Mouse (Mus musculus): ENCODE results near the gene Susd5.
"Not testable (repeated sequence)": the region's sequence is repeated elsewhere in the genome, so short reads cannot be mapped to it uniquely, and the experiment has no call there.

Gene Susd5

DNA sequence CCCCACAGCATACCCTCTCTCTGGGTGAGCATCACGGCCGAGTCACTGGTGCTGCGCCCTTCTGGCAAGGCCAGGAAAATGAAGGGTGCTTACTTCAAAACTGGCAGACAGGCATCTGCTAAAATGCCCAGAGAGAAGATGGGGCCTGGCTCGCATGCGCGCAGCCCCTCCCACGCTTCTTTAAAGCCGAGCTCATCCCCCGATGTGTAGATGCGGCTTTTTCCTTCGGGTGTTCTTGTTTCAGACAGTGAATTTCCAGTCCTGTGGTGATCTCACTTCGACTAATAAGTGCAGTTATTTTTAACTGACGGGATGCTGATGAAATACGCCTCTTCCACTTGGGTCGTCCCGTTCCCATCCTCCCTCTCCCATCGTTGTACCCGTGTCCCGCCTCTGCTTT lies 16.7 kb downstream of the Susd5 start:
- no peak for DNase-seq

DNA sequence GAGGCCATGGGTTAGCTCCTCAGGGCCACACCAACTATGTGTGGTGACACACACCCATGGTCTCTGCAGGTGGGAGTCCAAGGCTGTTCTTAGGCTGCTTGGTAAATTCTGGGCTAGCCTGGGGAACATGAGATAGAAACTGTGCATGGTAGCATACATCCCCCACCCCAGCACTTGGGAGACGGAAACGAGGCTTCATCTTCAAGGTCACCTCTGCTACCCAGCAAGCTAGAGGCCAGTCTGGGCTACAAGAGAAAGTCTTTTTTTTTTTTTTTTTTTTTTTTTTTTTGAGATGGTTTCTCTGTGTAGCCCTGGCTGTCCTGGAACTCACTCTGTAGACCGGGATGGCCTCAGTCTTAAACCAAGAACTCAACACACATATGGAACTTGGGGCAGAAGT lies 29.5 kb downstream of the Susd5 start:
- DNase-seq = no peak

DNA sequence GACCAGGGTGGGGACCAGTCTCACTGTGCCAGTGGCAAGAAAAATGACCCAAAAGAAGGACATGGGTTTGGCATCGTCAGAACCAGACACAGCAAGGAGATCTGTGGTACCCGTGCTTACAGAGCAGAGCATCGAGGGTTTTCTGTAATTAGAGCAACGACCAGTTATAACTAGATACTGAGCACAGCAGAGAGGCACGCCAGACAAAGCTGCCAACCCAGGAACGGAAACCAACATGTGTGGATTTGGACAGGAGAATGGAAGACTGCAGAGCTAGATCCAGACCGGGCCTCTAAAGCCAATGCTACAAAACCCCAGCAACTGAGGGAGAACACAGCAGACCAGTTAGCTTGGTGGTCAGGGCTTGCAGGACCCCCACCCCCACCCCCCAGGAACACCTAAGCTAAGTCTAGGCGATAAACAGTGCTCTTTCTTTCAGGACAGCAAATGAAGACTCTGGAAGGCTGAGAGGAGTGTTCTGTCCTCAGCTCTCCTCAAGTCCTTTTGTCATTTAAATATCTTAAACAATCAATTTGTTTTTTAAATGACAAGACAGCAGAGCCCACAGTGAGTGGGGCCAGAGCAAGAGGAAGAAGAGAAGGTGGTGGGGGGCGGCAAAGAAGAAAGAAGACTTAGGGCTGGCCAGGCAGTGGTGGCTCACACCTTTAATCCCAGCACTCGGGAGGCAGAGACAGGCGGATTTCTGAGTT lies 30.3 kb downstream of the Susd5 start:
- no peak for DNase-seq

DNA sequence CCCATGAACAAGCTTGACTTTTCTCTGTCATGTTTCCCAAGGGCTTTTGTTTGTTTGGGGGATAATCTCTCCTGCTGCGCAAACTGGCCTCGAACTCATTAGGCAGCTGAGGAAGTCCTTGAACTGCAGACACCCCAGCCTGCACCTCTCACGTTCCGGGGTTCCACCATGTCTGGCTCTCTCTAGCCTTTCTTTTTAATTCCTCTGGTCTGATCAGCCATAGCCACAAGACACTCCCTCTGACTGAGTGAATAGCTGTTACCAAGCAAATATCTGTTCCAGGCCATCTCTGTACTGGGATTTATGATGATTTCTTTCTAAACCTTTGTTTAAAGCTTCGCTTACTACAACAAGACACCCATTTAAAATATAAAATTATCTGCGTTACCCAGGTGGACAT lies 31.9 kb downstream of the Susd5 start:
- DNase-seq = not testable (repeated sequence)

DNA sequence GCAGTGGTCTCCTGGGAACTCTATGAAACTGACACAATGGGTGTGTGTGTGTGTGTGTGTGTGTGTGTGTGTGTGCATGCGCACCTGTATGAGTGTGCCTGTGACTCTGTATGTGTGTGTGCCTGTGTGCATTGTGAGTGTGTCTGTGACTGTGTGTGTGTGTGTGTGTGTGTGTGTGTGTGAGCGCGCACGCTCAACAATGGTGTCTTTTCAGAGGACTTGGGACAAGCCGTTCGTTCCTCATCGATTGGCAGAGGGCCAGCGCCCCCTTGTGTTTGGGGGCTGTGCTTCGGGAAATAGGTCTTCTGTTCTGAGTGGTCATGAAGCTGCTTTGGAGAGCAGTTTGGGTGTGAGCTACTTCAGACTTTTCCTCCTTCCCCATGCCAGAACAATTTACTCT lies 35.2 kb downstream of the Susd5 start:
- DNase-seq = not testable (repeated sequence)

DNA sequence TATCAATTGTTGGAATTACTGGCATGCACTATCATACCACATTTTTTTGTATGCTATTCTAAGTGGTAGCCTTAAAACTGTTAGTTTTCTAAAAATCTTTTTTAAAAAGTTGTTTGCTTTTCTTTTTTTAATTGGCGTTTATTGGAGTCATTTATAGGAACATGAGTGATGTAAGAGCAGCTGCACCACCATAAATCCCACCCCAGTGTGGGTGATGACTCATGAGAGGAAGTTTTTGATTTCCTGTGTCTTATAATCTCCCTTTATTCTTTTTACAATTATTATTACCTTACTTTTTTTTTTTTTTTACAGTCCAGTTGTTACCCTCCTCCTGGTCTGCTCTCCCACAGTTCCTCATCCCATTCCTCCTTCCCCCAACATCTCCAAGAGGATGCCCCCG lies 37.9 kb downstream of the Susd5 start:
- no peak for DNase-seq

DNA sequence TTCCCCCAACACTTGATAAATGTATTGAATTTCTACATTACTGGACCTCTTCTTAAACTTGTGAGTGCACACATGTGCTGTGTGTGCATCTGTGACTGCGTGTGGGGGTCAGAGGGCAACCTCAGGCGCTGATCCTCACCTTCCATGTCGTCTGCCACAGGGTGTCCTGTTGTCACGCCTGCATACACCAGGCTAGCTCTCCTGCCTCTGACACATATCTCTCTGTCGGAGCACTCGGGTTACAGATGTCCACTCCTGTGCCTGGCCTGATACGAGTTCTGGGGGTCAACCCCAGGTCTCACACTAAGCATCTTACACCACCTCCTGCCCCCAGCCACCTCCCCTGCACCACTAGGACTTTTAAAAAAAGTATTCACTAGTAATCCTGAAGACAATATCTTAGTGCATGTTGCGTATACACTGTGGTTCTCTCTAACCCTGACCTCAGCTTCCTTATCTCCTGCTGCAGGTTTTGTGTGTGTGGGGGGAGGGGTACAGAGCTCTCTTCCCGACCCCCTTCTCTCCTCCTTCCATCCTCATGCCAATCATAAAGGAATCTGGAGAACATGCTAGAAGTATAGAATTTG lies 41.9 kb downstream of the Susd5 start:
- no peak for DNase-seq

DNA sequence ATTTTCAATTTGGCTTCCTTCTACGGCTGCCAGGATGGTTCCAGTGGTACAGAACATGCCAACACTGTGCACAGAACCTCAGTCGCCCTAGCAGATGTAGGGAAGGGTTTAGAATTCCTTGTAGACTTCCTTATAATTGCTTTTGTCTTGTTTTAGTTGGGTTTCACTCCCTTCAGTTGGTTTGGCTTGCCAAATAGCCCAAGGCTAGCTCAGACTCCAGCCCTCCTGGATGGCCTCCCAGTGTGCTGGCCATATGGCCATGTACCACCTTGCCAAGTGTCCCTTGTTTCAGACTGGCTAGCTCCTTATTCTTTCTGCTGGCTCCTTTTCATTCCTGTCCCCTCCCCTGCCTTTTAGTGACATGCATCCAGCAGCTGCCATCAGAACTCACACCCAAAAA lies 53.3 kb downstream of the Susd5 start:
- DNase-seq = no peak

DNA sequence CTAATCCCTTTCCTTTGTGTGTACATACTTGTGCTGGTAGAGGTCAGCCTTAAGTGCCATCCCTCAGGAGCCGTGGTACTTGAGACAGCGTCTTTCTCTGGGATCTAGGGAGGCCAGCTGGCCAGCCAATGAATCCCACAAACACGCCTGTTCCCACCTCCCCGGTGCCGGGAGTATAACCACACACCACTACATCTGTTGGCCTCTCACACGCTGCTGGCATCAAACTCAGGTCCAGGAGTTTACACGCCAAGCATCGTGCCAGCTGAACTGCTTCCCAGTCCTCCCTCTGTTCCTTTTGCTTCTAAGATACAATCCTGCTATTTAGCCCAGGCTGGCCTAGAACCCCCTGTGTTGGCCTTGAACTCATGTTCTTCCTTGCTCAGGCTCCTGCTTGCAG lies 54.2 kb downstream of the Susd5 start:
- DNase-seq = no peak

DNA sequence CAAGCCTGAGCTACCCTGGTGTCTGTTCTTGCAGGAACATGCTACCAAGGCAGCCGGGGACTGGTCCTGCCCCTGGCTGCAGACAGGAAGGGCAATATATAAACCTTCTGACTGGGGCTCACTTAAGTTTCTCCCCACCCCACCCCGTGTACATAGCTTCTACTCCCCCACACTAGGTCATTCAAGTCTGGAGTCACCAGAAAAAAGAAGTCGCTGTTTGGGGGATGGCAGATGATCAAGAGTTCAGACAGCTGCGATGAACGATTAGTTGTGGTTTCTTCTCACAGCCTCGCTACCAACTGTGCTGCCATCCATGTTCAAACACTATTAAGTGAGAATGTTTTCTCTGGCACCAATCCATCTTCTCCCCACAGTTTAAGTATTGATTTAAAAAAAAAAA lies 55.3 kb downstream of the Susd5 start:
- no peak for DNase-seq

DNA sequence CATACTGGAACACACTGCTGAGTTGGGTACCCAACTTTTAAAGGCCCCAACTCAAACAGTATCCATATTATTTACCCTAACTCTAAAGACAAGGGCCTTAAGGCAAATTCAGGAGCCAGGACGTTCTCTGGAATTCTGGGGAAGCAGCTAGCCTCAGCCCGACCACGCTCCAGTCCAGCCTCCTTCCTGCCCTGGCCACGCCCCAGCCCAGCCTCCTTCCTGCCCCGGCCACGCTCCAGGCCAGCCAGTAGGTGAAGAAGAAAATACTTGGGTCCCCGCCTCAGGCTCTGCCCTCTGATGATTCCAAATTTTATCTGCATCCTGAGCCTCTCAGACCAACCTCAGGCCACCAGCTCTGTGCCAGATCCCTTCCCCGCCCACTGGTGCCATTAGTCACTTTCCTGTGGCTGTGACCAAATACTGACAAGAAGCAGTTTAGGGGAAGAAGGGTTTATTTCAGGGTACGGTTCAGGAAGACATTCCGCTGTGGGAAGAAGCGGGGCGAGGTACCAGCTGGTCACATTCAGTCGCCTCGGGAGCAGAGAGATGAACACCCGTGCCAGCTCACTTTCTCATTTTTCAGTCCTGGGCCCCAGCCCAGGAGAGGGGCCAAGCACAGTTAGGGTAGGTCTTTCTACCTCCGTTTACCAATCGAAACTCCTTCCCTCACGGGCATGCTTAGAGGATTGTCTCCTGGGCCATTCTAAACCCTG lies 57.1 kb downstream of the Susd5 start:
- DNase-seq = no peak

DNA sequence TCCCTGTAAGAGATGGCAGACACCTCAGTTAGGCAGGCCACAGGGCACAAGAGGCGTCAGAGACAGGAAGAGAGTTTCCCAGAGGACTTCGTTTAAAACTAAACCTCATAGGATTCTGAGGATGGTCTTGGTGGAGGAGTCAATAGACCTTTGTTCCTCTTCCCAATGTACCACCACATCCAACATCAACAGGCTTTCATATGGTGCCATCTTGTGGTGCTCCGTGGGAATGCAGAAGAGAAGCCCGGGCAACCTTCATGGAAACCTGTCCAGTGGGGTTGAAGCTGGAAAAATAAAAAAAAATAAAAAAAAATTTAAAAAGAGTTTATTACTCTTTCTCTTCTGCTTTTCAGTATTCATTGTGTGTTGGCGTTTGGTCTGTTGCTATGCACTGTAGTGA lies 59.7 kb downstream of the Susd5 start:
- peak; percentile 14 to 78 for DNase-seq

DNA sequence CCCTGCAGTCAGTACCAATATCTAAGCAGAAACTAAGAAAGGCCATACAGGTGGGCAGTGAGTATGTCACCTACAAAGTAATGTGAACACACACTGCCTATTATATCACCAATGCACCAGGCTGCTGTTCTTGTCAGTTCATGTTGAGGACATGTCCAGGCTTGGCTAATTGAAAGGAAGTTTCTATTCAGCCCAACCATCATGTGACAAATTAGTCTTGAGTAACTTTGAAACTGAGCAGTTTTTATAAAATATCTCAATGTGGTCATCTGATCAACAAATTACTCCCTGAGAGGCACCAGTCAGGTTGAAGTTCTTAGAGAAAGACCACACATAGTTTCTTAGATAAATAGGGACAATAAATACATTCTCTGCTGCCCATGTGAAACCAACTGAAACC lies 65.9 kb downstream of the Susd5 start:
- not testable (repeated sequence) for DNase-seq

DNA sequence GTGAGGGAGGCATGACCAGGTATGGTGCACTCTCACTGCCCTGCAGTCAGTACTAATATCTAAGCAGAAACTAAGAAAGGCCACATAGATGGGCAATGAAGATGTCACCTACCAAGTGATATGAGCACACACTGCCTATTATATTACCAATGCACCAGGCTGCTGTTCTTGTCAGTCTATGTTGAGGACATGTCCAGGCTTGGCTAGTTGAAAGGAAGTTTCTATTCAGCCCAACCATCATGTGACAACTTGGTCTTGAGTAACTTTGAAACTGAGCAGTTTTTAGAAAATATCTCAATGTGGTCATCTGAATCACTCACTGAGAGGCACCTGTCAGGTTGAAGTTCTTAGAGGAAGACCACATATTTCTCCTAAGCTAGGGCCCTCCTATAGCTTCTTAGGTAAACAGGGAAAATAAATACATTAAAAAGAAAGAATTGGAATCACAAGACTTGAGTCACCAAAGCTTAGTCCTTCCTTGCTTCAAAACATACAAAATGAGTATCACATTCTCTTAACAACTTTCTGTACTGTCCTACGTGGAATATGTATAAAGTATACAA lies 72.4 kb downstream of the Susd5 start:
- not testable (repeated sequence) for DNase-seq

Measured in kidney, adult 8-10 months (tissue).